Mouse (Mus musculus) ovary, postnatal 36 days (tissue): ENCODE results near the gene Arl9.
"Not testable (repeated sequence)": the region's sequence is repeated elsewhere in the genome, so short reads cannot be mapped to it uniquely, and the experiment has no call there.

Experiments
- DNase-seq: peaks from one replicate; pipeline ENCODE4 v3.0.0; 2022; ENCODE audit warnings: low spot score, mixed read lengths

Gene Arl9

GRCm38 (mm10) chr5:77015544-77016482, 12.0 kb downstream of the Arl9 start, which contains the start of gene Thegl:
Thegl (plus strand) TSS chr5:77016023.
- DNase-seq, result peak; percentile 81

- no peak for DNase-seq
Observed at GRCm38 (mm10) chr5:77028034-77028433, 24.2 kb downstream of the Arl9 start.

- peak; percentile 38 for DNase-seq
Observed at GRCm38 (mm10) chr5:77029735-77030134, 25.9 kb downstream of the Arl9 start.

- DNase-seq, result not testable (repeated sequence)
Observed at GRCm38 (mm10) chr5:77035101-77035500, 31.2 kb downstream of the Arl9 start.

GRCm38 (mm10) chr5:77038451-77038850, 34.6 kb downstream of the Arl9 start:
- no peak for DNase-seq

- no peak for DNase-seq
Observed at GRCm38 (mm10) chr5:77039391-77039790, 35.5 kb downstream of the Arl9 start.

- no peak for DNase-seq
Observed at GRCm38 (mm10) chr5:77044362-77044761, 40.5 kb downstream of the Arl9 start.

- no peak for DNase-seq
Observed at GRCm38 (mm10) chr5:77052616-77053015, 48.8 kb downstream of the Arl9 start.

- DNase-seq, result no peak
Observed at GRCm38 (mm10) chr5:77056881-77057440, 53.1 kb downstream of the Arl9 start.
